Mouse (Mus musculus) adrenal gland (tissue): ENCODE results near the gene Sgpl1.

ENCODE experiments used
- microRNA-seq, 2 experiments: library from miRNA; unstranded; fragments of <30 nt; microRNA quantifications; one replicate each; pipeline ENCODE4; 2019

The Sgpl1 gene

Small RNA genes lying within 50 kb of the gene (microRNA-seq; reads per million reads assigned to microRNA genes)
- 0 reads per million in 2 experiments for gene Gm44308
